Mouse (Mus musculus) CH12.LX (cell line): ENCODE results near the gene Hps4. TPM values are rescaled to one million over a fixed set of nuclear protein-coding genes. Genes with fewer than 3 reads are reported as not detected.

ENCODE experiments used
- DNase-seq: peaks from one replicate; pipeline ENCODE4 v3.0.0-alpha.2; 2013; ENCODE audit errors: extremely low read depth
- H3K27ac ChIP-seq: 2 replicates; pipeline ENCODE4 v1.5.1; 2012; ENCODE audit warnings: low read depth, mild to moderate bottlenecking, control low read depth, moderate library complexity; ENCODE audit not compliant: insufficient read depth
- H3K27me3 ChIP-seq: replicated peaks from 2 replicates; pipeline ENCODE3; 2012; ENCODE audit warnings: inconsistent platforms
- H3K36me3 ChIP-seq, 2 experiments: replicated peaks in 1 of 2; 2 replicates each; pipeline versions ENCODE3 to v1.6.1; 2012; ENCODE audit warnings: inconsistent platforms in 1 of 2, low read length in 1 of 2, mild to moderate bottlenecking in 1 of 2, mixed read lengths in 1 of 2, moderate library complexity in 1 of 2; ENCODE audit not compliant: control insufficient read depth in 1 of 2, insufficient read depth in 1 of 2
- H3K4me1 ChIP-seq, 2 experiments: 2 replicates each; pipeline ENCODE4 v1.6.1; 2012; ENCODE audit warnings: inconsistent platforms in 1 of 2, moderate library complexity in 1 of 2; ENCODE audit not compliant: insufficient read depth in 2 of 2, control insufficient read depth in 1 of 2
- H3K4me2 ChIP-seq: 2 replicates; pipeline ENCODE4 v1.6.1; 2012; ENCODE audit warnings: low read depth, mild to moderate bottlenecking, control low read depth; ENCODE audit not compliant: poor library complexity, insufficient read depth, severe bottlenecking
- H3K4me3 ChIP-seq, 3 experiments: fragments of 150-350 bp in 1 of 3; sonication (generic) in 1 of 3; replicated peaks in 1 of 3; 2 replicates each; pipeline versions ENCODE3 to v1.5.1; 2011 to 2012; ENCODE audit warnings: low read depth in 2 of 3, low read length in 2 of 3, mild to moderate bottlenecking in 2 of 3, moderate library complexity in 2 of 3, control low read depth in 1 of 3, improper control_type of control experiment in 1 of 3, inconsistent platforms in 1 of 3, mixed read lengths in 1 of 3; ENCODE audit not compliant: poor library complexity in 1 of 3
- H3K79me2 ChIP-seq: replicated peaks from 2 replicates; pipeline ENCODE4 v1.6.1; 2012; ENCODE audit warnings: mild to moderate bottlenecking, moderate library complexity; ENCODE audit not compliant: control insufficient read depth, poor library complexity, insufficient read depth, severe bottlenecking; ENCODE audit errors: extremely low read depth
- H3K9ac ChIP-seq: 2 replicates; pipeline ENCODE4 v1.6.1; 2012; ENCODE audit warnings: low read depth, mild to moderate bottlenecking, control low read depth, moderate library complexity; ENCODE audit not compliant: insufficient read depth
- H3K9me3 ChIP-seq: replicated peaks from 2 replicates; pipeline ENCODE3; 2012; ENCODE audit warnings: low read length, inconsistent platforms, mixed read lengths
- BHLHE40 ChIP-seq: IDR thresholded peaks from 2 replicates; pipeline ENCODE4 v1.6.1; 2011; ENCODE audit warnings: mild to moderate bottlenecking, low read depth, low read length, improper control_type of control experiment
- CHD1 ChIP-seq: IDR thresholded peaks from 2 replicates; pipeline ENCODE4 v1.6.1; 2012; ENCODE audit warnings: low read depth, low read length, improper control_type of control experiment, inconsistent platforms
- CHD2 ChIP-seq: IDR thresholded peaks from 2 replicates; pipeline ENCODE4 v1.6.1; 2011; ENCODE audit warnings: low read length, improper control_type of control experiment
- CTCF ChIP-seq, 2 experiments: IDR thresholded peaks in 1 of 2; conservative IDR thresholded peaks in 1 of 2; 2 replicates each; pipeline ENCODE4 v1.5.1; 2011 to 2012; ENCODE audit warnings: low read depth in 2 of 2, low read length in 2 of 2, improper control_type of control experiment in 1 of 2, inconsistent platforms in 1 of 2, mild to moderate bottlenecking in 1 of 2, moderate library complexity in 1 of 2
- ELF1 ChIP-seq: IDR thresholded peaks from 2 replicates; pipeline ENCODE4 v1.6.1; 2014; ENCODE audit warnings: low read depth, mild to moderate bottlenecking, inconsistent platforms, low read length, improper control_type of control experiment
- EP300 ChIP-seq: IDR thresholded peaks from 2 replicates; pipeline ENCODE4 v1.6.1; 2011; ENCODE audit warnings: low read length, improper control_type of control experiment
- ETS1 ChIP-seq: conservative IDR thresholded peaks from 2 replicates; pipeline ENCODE4 v1.6.1; 2012; ENCODE audit warnings: low read depth, mild to moderate bottlenecking, inconsistent platforms, low read length, improper control_type of control experiment, moderate library complexity
- HCFC1 ChIP-seq: IDR thresholded peaks from 2 replicates; pipeline ENCODE4 v1.6.1; 2012; ENCODE audit warnings: low read depth, mild to moderate bottlenecking, inconsistent platforms, low read length, improper control_type of control experiment
- IRF4 ChIP-seq: IDR thresholded peaks from 2 replicates; pipeline ENCODE4 v1.6.1; 2014; ENCODE audit warnings: low read depth, mild to moderate bottlenecking, inconsistent platforms, low read length, improper control_type of control experiment
- JUN ChIP-seq: IDR thresholded peaks from 2 replicates; pipeline ENCODE4 v1.6.1; 2011; ENCODE audit warnings: low read depth, mild to moderate bottlenecking, low read length, improper control_type of control experiment, moderate library complexity; ENCODE audit not compliant: insufficient read depth
- JUND ChIP-seq: conservative IDR thresholded peaks from 2 replicates; pipeline ENCODE4 v1.6.1; 2011; ENCODE audit warnings: low read depth, low read length, improper control_type of control experiment
- MAFK ChIP-seq: IDR thresholded peaks from 2 replicates; pipeline ENCODE4 v1.6.1; 2011; ENCODE audit warnings: low read length, improper control_type of control experiment; ENCODE audit not compliant: insufficient replicate concordance
- MYC ChIP-seq: IDR thresholded peaks from 2 replicates; pipeline ENCODE4 v1.6.1; 2011; ENCODE audit warnings: low read depth, mild to moderate bottlenecking, improper control_type of control experiment, low read length
- NELFE ChIP-seq: IDR thresholded peaks from 2 replicates; pipeline ENCODE4 v1.6.1; 2011; ENCODE audit warnings: low read depth, low read length, improper control_type of control experiment
- PAX5 ChIP-seq: IDR thresholded peaks from 2 replicates; pipeline ENCODE4 v1.6.1; 2012; ENCODE audit warnings: low read length, inconsistent platforms, mixed read lengths
- POLR2A ChIP-seq: IDR thresholded peaks from 2 replicates; pipeline ENCODE4 v1.6.1; 2011; ENCODE audit warnings: low read depth, mild to moderate bottlenecking, improper control_type of control experiment, low read length
- RCOR1 ChIP-seq: conservative IDR thresholded peaks from 2 replicates; pipeline ENCODE4 v1.6.1; 2012; ENCODE audit warnings: low read depth, mild to moderate bottlenecking, inconsistent platforms, low read length, improper control_type of control experiment
- TBP ChIP-seq: conservative IDR thresholded peaks from 2 replicates; pipeline ENCODE4 v1.6.1; 2011; ENCODE audit warnings: low read depth, low read length, improper control_type of control experiment
- UBTF ChIP-seq: IDR thresholded peaks from 2 replicates; pipeline ENCODE4 v1.6.1; 2012; ENCODE audit warnings: low read depth, mild to moderate bottlenecking, inconsistent platforms, low read length, improper control_type of control experiment, moderate library complexity
- USF1 ChIP-seq: IDR thresholded peaks from 2 replicates; pipeline ENCODE4 v1.6.1; 2014; ENCODE audit warnings: low read depth, mild to moderate bottlenecking, inconsistent platforms, low read length, improper control_type of control experiment
- USF2 ChIP-seq: conservative IDR thresholded peaks from 2 replicates; pipeline ENCODE4 v1.6.1; 2011; ENCODE audit warnings: low read depth, low read length, improper control_type of control experiment
- ZC3H11A ChIP-seq: IDR thresholded peaks from 2 replicates; pipeline ENCODE4 v1.6.1; 2012; ENCODE audit warnings: low read depth, mild to moderate bottlenecking, inconsistent platforms, low read length, improper control_type of control experiment
- ZKSCAN1 ChIP-seq: IDR thresholded peaks from 2 replicates; pipeline ENCODE4 v1.6.1; 2012; ENCODE audit warnings: low read depth, inconsistent platforms, low read length, improper control_type of control experiment, borderline replicate concordance
- ZMIZ1 ChIP-seq: IDR thresholded peaks from 2 replicates; pipeline ENCODE4 v1.6.1; 2012; ENCODE audit warnings: low read depth, mild to moderate bottlenecking, inconsistent platforms, low read length, improper control_type of control experiment
- dilution Hi-C: fragments of 300-500 bp; cut with MboI; formaldehyde crosslinking; loops from 2 replicates; pipeline ENCODE4 v1.14.3; 2020; ENCODE audit warnings: low sequenced_read_pairs; ENCODE audit not compliant: extremely low pct_unique_long_range_greater_than_20kb, extremely low pct_ligation_motif_present
- in situ Hi-C: fragments of 300-500 bp; cut with MboI; formaldehyde crosslinking; loops from 3 replicates; pipeline ENCODE4 v1.14.3; 2019; ENCODE audit warnings: low sequenced_read_pairs, low pct_ligation_motif_present, low pct_unique_long_range_greater_than_20kb, mixed read lengths
- polyA plus RNA-seq: library from polyadenylated mRNA; unstranded; fragments of >175 nt; gene quantifications from 2 replicates; pipeline ENCODE4 v1.2.1, GENCODE M21; 2012; ENCODE audit warnings: low read depth; ENCODE audit not compliant: insufficient read length
- total RNA-seq, 2 experiments: library from RNA; depleted of rRNA; stranded (reverse); fragments of 300-350 nt in 1 of 2; fragments of >200 nt in 1 of 2; gene quantifications; 2 replicates each; pipeline ENCODE4 v1.2.3; 2012 to 2014

Gene Hps4
- total and polyA plus RNA-seq, 3 experiments: 10.0 to 23.0 (median 18.3) TPM

GRCm38 (mm10) chr5:112381154-112381553 is 38.3 kb downstream of the Hps4 start:
- Histone ChIP-seq H3K36me3 (peaks cover 23 to 55% of the 10 kb centered on the region in 2 experiments), H3K9ac (no peak overlapping the region), H3K4me1 (no peaks in the 10 kb centered on the region), H3K27ac (no peak overlapping the region), H3K9me3 (no peaks in the 10 kb centered on the region), H3K79me2 (no peaks in the 10 kb centered on the region), H3K4me3 (no peak overlapping the region), H3K4me2 (no peak overlapping the region), H3K27me3 (no peaks in the 10 kb centered on the region)
- dilution Hi-C loops (no loop called here), in situ Hi-C loops (no loop called here)
- TF ChIP-seq TBP (no peak), EP300 (no peak), ZKSCAN1 (no peak), CHD1 (no peak), NELFE (no peak), HCFC1 (no peak), POLR2A (no peak), BHLHE40 (no peak), JUND (no peak), ZMIZ1 (no peak), ETS1 (no peak), PAX5 (no peak), ZC3H11A (no peak), USF2 (no peak), RCOR1 (no peak), ELF1 (no peak), UBTF (no peak)
- DNase-seq: no peak

- in situ Hi-C loops (no loop called here), dilution Hi-C loops (no loop called here)
- no peaks in the 10 kb centered on the region for H3K27me3 ChIP-seq
- no peaks in the 10 kb centered on the region for H3K4me1 ChIP-seq
- H3K79me2 ChIP-seq: no peaks in the 10 kb centered on the region
- no peaks in the 10 kb centered on the region for H3K9me3 ChIP-seq
- H3K9ac ChIP-seq: no peak overlapping the region
- no peak overlapping the region for H3K27ac ChIP-seq
- DNase-seq: no peak
- peaks cover 20 to 47% of the 10 kb centered on the region in 2 experiments for H3K36me3 ChIP-seq
- no peak for TF ChIP-seq JUN
- no peak for TF ChIP-seq UBTF
- no peak for TF ChIP-seq POLR2A
- no peak for TF ChIP-seq TBP
- no peak for TF ChIP-seq HCFC1
- TF ChIP-seq MAFK: no peak
- TF ChIP-seq MYC: no peak
- TF ChIP-seq USF1: no peak
- TF ChIP-seq CTCF (conservative IDR thresholded peaks at IDR 0.05 in 1 of 2, IDR thresholded peaks at IDR 0.05 in 1 of 2; ENCODE audit: low read depth in 2 of 2, low read length in 2 of 2): no peak
- TF ChIP-seq CHD2: no peak
- no peak for TF ChIP-seq ZKSCAN1
- TF ChIP-seq ZMIZ1: no peak
- no peak for TF ChIP-seq IRF4
- no peak for TF ChIP-seq ELF1
- H3K4me2 ChIP-seq: no peak overlapping the region
- no peak overlapping the region for H3K4me3 ChIP-seq
Observed at GRCm38 (mm10) chr5:112382042-112382441, 39.2 kb downstream of the Hps4 start.
